In genomic region chr13:104025710-104025995, GRCm38 (mm10) we compare ENCODE assay signal across 12 mouse cellular contexts.
DNase-seq lines count a peak whose midpoint lies in the region; ATAC-seq lines count a peak whose summit lies in the region.
"Had no signal": no experiment of that assay in that cellular context is flagged by ENCODE, and none has a peak within 500 bp of the region (broad histone marks: within the 10 kb centered on the region; RNA-seq: fewer than 3 reads in every experiment).

No protein-coding gene starts in this region.

- no peak overlapping the region for H3K9ac ChIP-seq in heart, embryonic 16.5 days (ENCODE audit: low read length)
- no peak overlapping the region for H3K9ac ChIP-seq in limb, embryonic 12.5 days (replicated peaks)
- no peak overlapping the region for H3K9ac ChIP-seq in intestine, embryonic 14.5 days (ENCODE audit: low read length)
- H3K9ac ChIP-seq in stomach, embryonic 14.5 days (replicated peaks; ENCODE audit: low read depth, low read length) = no peak overlapping the region

- peak overlapping the region; percentile 5; the same call in 1 of the 2 replicates for H3K4me2 ChIP-seq in heart, embryonic 16.5 days (ENCODE audit: low read depth, low read length)
- no peak overlapping the region for H3K4me2 ChIP-seq in limb, embryonic 12.5 days
- H3K4me2 ChIP-seq in intestine, embryonic 14.5 days (ENCODE audit: low read length) = peak overlapping the region; percentile 22
- H3K4me2 ChIP-seq in stomach, embryonic 14.5 days (replicated peaks; ENCODE audit: low read depth, low read length) = peak overlapping the region; percentile 3; the same call in 1 of the 2 replicates

- H3K36me3 ChIP-seq in heart, embryonic 16.5 days (ENCODE audit: control insufficient read depth, insufficient read depth) = no peaks in the 10 kb centered on the region
- no peaks in the 10 kb centered on the region for H3K36me3 ChIP-seq in limb, embryonic 12.5 days
- peaks cover 3% of the 10 kb centered on the region; the same call in 1 of the 2 replicates for H3K36me3 ChIP-seq in limb, embryonic 10.5 days
- H3K36me3 ChIP-seq in intestine, embryonic 14.5 days (ENCODE audit: control insufficient read depth, insufficient read depth, low read length) = no peaks in the 10 kb centered on the region
- H3K36me3 ChIP-seq in stomach, embryonic 14.5 days (ENCODE audit: control insufficient read depth, insufficient read depth, low read length) = no peaks in the 10 kb centered on the region

- no peaks in the 10 kb centered on the region for H3K27me3 ChIP-seq in heart, embryonic 16.5 days (ENCODE audit: control insufficient read depth, insufficient read depth, low read length)
- H3K27me3 ChIP-seq in limb, embryonic 12.5 days = no peaks in the 10 kb centered on the region
- no peaks in the 10 kb centered on the region for H3K27me3 ChIP-seq in limb, embryonic 10.5 days (ENCODE audit: low read depth, poor library complexity, severe bottlenecking)
- H3K27me3 ChIP-seq in intestine, embryonic 14.5 days (replicated peaks; ENCODE audit: control insufficient read depth, insufficient read depth, low read length) = no peaks in the 10 kb centered on the region
- H3K27me3 ChIP-seq in stomach, embryonic 14.5 days (ENCODE audit: control insufficient read depth, insufficient read depth, low read length) = no peaks in the 10 kb centered on the region
- H3K27me3 ChIP-seq: CH12.LX; megakaryocyte, embryonic 14.5 days had no signal

- H3K9me3 ChIP-seq in heart, embryonic 16.5 days (replicated peaks; ENCODE audit: control insufficient read depth, low read length) = no peaks in the 10 kb centered on the region
- H3K9me3 ChIP-seq in limb, embryonic 12.5 days = no peaks in the 10 kb centered on the region
- H3K9me3 ChIP-seq in limb, embryonic 10.5 days (replicated peaks) = no peaks in the 10 kb centered on the region
- H3K9me3 ChIP-seq in intestine, embryonic 14.5 days (ENCODE audit: control insufficient read depth, low read length) = no peaks in the 10 kb centered on the region
- no peaks in the 10 kb centered on the region for H3K9me3 ChIP-seq in stomach, embryonic 14.5 days (ENCODE audit: control insufficient read depth, low read depth, low read length)

- H3K27ac ChIP-seq in heart, embryonic 16.5 days (ENCODE audit: low read length) = peak overlapping the region; percentile 69
- H3K27ac ChIP-seq in limb, embryonic 12.5 days = peak overlapping the region; percentile 72; the same call in 1 of the 2 replicates
- no peak overlapping the region for H3K27ac ChIP-seq in limb, embryonic 10.5 days
- H3K27ac ChIP-seq in intestine, embryonic 14.5 days (ENCODE audit: low read depth) = peak overlapping the region; percentile 94
- peak overlapping the region; percentile 94 for H3K27ac ChIP-seq in stomach, embryonic 14.5 days (ENCODE audit: low read length)

- 56% methylated on average over 6 of the region's 6 CpGs for WGBS in heart, embryonic 16.5 days
- WGBS in limb, embryonic 12.5 days = 66% methylated on average over 6 of the region's 6 CpGs
- 88% methylated on average over 6 of the region's 6 CpGs for WGBS in limb, embryonic 10.5 days
- 28% methylated on average over 6 of the region's 6 CpGs for WGBS in intestine, embryonic 14.5 days
- 28% methylated on average over 6 of the region's 6 CpGs for WGBS in stomach, embryonic 14.5 days

- no peak overlapping the region for H3K4me3 ChIP-seq in heart, embryonic 16.5 days (ENCODE audit: low read length)
- no peak overlapping the region for H3K4me3 ChIP-seq in limb, embryonic 12.5 days (replicated peaks)
- no peak overlapping the region for H3K4me3 ChIP-seq in limb, embryonic 10.5 days
- no peak overlapping the region for H3K4me3 ChIP-seq in intestine, embryonic 14.5 days (ENCODE audit: low read depth, low read length)
- no peak overlapping the region for H3K4me3 ChIP-seq in stomach, embryonic 14.5 days (ENCODE audit: low read depth, low read length)
- H3K4me3 ChIP-seq: erythroblast, embryonic 14.5 days; megakaryocyte, embryonic 14.5 days had no signal

- no peak for ATAC-seq in heart, embryonic 16.5 days (replicated peaks; ENCODE audit: extremely low read depth, insufficient read depth, low FRiP score)
- no peak for ATAC-seq in limb, embryonic 12.5 days (ENCODE audit: insufficient number of reproducible peaks, insufficient read depth, low FRiP score, low TSS enrichment, low read depth)
- ATAC-seq in intestine, embryonic 14.5 days (replicated peaks; ENCODE audit: low FRiP score, low TSS enrichment, low read depth) = no peak
- ATAC-seq in stomach, embryonic 14.5 days (ENCODE audit: insufficient number of reproducible peaks, insufficient read depth, low FRiP score, low read depth) = peak; percentile 47; the same call in 1 of the 2 replicates

- 0 out of 2 replicates have a peak, but pooled peaks cover 6% of the 10 kb centered on the region for H3K4me1 ChIP-seq in heart, embryonic 16.5 days (ENCODE audit: control insufficient read depth, insufficient read depth, low read length)
- peaks cover 33% of the 10 kb centered on the region for H3K4me1 ChIP-seq in limb, embryonic 12.5 days (replicated peaks)
- H3K4me1 ChIP-seq in limb, embryonic 10.5 days = peaks cover 25% of the 10 kb centered on the region
- peaks cover 43% of the 10 kb centered on the region for H3K4me1 ChIP-seq in intestine, embryonic 14.5 days (replicated peaks; ENCODE audit: control insufficient read depth, insufficient read depth, low read length)
- peaks cover 14% of the 10 kb centered on the region for H3K4me1 ChIP-seq in stomach, embryonic 14.5 days (ENCODE audit: control insufficient read depth, insufficient read depth, low read length)

- DNase-seq in heart, adult 18-20 months = no peak
- DNase-seq in limb, embryonic 10.5 days (ENCODE audit: low spot score) = no peak
- no peak for DNase-seq in intestine, embryonic 14.5 days (ENCODE audit: low spot score)
- no peak for DNase-seq in embryo, embryonic 11 days
- DNase-seq: cerebellum, adult 9-11 months; liver had no signal
